Mouse (Mus musculus) ovary, postnatal 36 days (tissue): ENCODE measurements around the gene Ldlrad2.
"Not testable (repeated sequence)": the region's sequence is repeated elsewhere in the genome, so short reads cannot be mapped to it uniquely, and the experiment has no call there.

Experiments
- DNase-seq: peaks from one replicate; pipeline ENCODE4 v3.0.0; 2022; ENCODE audit warnings: low spot score, mixed read lengths

Gene Ldlrad2

DNA sequence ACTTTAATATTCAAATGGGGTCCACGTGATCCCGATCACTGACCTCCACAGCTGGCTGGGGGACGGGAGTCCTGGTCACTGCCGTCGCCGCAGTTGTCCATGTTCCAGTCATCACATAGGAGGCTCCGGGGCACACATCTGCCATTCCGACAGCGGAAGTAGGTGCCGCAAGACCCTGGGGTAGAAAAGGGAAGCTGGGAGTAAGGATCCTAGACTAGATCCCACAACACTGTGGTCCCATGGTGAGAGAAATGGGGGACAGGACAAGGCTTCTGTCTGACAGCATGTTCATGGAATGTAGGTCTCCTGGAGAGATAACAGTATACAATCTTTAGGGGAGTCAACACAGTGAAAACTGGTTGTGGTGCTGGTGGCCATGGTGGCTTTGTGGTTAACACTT lies at the start of gene Ldlrad2:
Gene Ldlrad2 (minus strand): TSS at position 101 of the 400 bp plus-strand sequence.
- DNase-seq = no peak

DNA sequence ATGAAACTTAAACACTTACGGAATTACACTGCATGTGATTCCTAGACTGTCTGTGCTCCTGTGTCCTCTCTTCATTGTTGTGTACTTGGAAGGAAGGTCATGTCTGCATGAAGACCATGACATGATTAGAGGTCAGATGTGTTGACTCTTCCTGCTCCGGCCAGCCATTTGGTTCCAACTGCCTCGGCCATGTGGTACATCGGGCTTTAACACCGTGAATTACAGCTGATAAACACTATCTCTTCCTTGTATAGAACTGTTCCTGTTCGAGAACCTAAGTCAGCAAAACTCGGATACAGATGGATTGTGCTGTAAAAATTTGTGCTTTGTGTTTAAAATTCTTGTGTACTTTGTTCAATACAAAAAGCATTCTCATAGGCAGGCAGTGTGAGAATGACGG lies 48.5 kb upstream of the Ldlrad2 start:
- no peak for DNase-seq

DNA sequence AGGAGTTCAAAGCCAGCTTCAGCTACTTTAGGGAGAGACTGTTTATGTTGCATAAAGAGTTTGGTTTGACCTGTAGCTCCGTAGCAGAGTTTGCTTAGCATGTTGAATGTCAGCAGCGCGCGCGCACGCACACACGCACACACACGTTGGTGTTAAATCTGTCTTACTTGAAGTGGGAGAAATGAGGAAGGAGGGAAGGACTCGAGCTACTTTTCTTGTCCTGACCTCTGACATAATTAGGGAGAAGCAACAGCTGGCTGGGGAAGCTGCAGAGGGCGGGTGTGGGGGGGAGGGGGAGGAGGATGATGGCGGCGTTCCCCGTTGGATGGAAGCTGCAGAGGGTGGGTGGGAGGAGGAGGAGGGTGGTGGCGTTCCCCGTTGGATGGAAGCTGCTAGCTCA lies 35.9 kb upstream of the Ldlrad2 start:
- DNase-seq = no peak

DNA sequence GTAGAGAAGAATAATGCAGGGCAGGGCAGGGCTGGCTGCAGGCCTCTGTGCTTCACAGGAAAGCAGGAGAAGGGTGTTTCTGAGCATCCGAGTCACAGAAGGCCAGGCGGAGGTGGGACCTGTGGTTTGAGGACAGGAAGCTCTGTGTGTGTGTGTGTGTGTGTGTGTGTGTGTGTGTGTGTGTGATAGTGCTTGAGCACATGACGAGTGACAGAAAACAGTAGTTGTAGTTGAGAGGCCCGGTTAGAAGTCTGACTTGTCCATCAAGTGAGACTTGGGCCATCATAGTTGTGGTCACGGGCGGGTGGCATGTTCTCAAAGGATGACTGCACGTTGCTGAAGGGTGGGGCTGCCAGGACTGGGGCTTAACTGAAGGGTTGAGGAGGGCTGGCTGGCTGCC lies 35.3 kb upstream of the Ldlrad2 start:
- no peak for DNase-seq

DNA sequence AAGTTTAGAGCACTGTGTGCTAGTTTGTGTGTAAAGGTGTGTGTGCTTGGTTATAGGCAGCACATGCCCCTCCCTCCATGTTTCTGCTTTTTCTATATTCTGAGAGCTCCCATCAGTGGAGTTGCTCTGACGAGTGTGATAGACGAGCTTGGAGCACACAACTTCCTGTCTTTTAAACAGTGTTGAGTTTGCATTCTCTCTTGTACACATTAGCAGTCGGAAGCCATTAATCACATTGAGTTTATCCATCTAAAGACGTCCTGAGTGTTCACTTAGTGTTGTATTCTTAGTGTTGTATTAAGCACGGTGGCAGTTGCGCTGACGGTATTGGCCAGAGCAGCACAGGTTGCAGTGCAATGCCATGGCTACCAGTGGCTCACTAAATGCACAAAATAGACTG lies 34.9 kb upstream of the Ldlrad2 start:
- no peak for DNase-seq

DNA sequence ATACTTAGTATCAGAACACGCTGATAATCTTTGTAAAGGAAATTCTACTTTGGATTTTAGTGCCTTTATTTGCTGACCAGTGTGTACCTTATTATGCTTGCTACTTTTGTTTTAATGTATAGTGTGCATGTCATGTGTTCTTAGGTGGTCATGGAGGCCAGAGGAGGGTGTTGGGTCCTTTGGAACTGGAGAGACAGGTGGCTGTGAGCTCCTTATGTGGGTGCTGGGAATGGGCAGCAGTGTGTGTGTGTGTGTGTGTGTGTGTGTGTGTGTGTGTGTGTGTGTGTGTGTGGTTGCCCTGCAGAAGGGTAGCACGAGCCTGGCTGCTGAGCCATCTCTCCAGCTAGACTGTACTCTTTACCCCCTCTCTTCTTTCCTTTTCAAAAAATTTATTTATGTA lies 32.7 kb upstream of the Ldlrad2 start:
- DNase-seq = no peak

DNA sequence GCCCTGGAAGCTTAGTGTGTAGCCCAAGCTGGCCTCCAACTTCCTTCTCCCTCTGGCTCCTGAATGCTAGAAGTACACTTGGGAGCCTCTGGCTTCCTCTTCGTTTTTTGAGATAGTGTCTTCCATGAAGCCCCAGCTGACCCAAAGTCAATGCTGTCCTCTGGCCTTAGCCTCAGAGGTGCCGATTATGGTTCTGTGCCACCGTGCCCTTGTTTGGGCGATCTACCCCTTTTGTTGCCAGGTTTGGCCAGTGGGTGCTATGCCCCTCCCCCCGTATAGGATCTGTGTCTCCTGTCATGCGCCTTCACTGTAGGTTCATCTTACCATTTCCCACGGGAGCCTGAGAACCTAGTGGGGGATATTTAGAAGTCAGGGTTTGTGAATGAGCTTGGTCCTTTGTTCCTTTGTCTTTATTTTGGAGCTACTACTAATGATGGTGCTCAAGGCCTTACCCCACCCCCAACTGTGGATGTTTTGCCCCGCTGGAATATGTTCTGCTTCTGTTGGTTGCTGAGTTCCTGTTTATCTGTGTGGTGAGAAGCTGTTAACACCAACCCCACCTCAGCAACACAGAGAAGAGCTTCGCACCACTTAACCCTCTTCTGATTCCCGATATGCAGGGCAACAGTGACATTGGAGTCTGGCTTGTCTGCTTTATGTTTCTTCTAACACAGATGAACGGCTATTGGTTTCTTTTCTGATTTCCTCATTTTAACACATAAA lies 29.2 kb upstream of the Ldlrad2 start:
- no peak for DNase-seq

DNA sequence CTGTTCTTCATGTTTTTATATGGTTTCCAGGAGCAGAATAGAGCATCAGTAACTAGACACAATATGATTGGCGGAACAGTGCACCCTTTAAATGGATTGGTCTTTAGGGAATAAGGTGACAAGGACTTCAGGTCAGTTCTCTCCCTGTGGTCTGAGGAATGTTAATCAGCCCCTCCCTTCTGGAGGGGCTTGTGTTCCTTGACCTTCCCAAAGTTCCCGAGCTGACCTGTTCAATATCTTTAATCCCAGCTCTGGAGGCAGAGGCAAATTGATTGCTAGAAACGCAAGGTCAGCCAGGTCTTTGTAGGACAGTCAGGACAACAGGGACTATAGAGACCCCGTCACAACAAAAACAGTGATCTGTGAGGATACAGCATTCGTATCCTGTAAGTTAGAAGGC lies 24.2 kb upstream of the Ldlrad2 start:
- DNase-seq = no peak

DNA sequence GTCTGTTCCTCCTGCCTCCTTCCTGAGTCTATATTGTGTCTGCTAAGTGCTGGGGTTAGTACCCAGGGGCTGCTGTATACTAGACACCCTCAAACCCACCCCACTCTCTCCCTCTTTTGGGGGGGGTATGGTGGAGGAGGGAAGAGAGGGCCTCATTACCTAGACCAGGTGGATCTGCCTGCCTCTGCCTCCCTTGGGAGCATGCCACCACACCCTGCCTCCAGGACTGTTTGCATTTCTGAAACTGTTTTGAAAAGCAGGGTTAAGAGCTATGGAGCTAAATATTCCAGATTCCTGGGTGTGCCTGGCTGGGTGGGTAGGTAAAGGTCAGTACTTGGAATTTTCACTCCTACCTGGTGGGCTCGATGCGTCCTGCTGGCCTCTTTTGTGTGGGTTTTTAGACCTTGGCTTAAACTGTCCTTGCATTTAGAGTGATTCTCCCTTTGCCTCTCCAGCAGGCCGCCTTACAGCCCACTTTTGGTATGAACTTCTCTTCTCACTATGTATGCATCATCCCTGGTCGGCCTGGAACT lies 22.8 kb upstream of the Ldlrad2 start:
- DNase-seq = no peak

DNA sequence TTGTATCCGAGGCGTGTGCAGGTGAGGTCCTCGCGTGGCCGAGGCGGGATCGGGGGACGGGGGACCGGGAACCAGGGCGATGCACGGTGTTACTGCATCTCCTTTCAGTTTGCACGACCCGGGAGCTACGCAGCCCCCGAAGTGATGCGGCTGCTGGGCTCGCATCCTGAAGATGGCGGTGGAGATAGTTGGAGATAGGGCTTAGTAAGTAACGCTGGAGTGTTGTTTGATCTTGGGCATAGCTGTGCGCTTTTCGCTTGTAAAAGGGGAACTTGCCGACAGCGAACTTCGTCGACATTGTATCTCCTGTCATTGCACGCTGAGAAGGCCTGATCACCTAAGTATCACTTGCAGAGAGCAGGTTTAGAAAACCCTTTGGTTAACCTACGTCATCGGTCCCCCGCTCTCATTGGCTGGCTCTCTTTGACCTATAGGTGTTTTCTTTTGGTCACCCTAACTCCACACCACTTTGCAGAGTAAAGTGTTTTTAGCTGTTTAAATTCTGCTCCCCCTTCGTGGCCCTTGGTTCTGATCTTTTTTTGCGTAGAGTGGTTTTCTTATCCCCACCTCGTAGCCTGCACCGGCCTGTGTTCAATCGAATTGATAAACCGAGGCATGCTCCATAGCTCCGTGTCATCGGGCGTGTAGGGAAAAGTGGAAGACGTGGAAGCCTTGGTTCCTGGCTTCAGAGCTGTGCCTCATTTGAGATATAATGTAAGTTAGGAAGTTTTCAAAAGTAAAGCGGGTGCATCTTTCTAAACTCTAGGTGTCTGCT lies 20.3 kb upstream of the Ldlrad2 start:
- no peak for DNase-seq

DNA sequence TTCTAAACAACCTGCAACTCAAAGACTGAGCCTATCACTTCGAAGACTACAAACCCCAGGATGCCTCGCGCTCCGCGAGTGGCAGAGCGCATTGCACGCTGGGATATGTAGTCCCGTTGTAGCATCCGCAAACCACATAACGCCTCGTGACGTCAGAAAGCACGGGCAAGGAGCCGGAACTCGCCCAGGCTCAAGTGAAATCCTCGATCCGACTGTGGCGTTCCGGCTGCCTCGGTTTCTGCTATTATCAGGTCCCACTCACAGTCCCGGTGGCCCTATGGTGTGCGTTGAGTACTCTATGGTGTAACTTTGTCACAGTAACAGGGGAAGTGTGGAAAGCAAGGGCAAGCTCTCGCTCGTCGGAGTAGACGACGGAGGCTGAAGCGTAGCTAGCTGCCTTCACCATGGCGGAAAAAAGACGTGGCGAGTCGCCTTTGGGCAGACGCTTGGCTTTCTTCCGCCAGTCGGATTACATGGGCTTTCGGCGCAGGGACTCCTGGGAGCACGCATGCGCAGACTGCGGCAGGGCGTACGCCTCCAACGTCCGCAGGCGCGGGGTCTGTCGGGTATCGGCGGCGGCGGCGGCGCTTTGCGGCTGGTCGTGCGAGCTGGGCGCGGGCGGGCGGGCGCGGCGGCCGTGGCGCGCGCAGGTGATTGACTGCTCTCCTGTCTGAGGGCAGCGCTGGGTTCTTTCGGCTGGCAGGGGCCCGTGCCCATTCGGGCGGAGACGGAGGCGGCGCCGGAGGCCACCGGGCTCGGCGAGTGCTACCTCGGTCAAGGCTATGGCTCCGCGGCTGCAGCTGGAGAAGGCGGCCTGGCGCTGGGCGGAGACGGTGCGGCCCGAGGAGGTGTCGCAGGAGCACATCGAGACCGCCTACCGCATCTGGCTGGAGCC lies 19.5 kb upstream of the Ldlrad2 start, which contains the start of gene Usp48:
Gene Usp48 (plus strand): TSS at position 155 of the 895 bp plus-strand sequence.
- peak; percentile 99 for DNase-seq

DNA sequence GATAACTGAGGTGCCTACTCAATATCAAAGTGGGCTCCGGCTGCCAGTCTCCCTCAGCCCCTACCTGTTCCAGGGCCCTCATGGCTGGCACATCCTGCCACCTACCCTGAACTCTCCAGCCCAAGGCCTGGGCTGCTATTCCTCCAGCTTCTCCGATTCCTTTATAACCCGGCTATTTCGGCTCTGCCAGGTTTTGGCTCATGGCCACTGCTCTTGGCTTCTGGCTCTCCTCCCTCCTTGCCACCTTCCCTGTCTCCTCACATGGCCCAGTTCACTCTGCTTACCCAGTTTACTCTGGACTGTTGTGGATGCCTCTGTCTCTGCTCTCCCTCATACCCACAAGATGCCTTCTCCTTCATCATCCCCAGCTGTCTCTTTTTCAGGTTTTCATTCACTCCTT lies 16.6 kb upstream of the Ldlrad2 start:
- peak; percentile 38 for DNase-seq

DNA sequence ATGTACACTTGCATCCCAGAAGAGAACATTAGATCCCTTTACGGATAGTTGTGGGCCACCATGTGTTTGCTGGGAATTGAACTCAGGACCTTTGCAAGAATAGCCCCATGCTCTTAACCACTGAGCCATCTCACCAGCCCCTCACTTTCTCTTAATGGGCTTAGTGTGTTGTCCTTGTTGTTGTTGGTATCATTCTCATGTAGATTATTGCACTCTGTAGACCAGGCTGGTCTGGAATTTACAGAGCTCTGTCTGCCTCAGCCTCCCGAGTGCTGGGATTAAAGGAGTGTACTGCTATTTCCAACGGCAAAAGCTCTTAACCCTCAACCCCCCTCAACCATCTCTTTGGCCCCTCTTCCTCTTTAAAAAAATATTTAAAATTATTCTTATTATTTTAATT lies 15.2 kb upstream of the Ldlrad2 start:
- DNase-seq = no peak

DNA sequence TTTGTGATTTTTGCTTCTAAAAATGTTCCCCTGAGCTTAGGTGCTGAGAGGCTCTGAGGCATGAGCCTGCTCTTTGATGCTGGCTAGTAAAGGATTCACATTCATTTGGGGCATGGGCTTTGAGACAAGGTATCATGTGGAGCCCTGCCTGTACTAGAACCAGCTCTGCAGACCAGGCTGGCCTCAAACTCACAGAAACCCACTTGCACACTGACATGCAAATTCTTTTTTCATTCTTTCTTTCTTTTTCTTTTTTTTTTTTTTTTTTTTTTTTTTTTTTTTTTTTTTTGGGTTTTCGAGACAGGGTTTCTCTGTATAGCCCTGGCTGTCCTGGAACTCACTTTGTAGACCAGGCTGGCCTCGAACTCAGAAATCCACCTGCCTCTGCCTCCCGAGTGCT lies 14.7 kb upstream of the Ldlrad2 start:
- DNase-seq = not testable (repeated sequence)

DNA sequence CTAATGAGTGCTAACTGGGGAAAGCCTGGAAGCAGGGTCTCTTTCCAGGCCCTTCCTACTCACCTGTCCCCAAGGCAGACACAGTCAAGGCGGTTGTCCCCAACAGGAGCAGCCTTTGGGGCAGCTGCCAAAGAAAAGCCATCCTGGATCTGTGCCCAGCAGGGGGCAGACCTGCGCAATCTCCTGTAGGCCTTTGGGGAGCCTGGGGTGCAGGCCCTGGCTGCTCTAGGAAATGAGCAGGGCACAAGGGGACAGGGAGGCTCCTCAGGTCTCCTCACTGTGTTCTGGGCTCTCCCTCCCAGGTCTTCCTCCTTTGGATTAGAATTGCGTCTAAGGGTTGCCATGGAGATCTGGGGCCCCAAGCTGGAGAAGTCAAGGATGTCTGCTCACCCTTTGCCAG lies 7.4 kb upstream of the Ldlrad2 start:
- peak; percentile 70 for DNase-seq

DNA sequence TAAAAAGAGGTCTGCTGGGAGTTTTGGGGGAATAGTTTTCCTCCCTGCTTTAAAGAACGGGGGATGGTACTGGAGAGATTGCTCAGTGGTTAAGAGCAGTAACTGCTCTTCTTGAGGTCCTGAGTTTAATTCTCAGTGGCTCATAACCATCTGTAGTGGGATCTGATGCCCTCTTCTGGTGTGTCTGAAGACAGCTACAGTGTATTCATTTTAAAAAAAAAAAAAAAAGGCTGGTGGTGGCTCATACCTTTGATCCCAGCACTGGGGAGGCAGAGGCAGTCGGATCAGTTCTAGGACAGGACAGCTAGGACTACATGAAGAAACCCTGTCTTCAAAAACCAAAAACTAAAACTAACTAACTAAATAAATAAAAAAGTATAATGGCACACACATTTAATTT lies 5.9 kb upstream of the Ldlrad2 start:
- DNase-seq = no peak

DNA sequence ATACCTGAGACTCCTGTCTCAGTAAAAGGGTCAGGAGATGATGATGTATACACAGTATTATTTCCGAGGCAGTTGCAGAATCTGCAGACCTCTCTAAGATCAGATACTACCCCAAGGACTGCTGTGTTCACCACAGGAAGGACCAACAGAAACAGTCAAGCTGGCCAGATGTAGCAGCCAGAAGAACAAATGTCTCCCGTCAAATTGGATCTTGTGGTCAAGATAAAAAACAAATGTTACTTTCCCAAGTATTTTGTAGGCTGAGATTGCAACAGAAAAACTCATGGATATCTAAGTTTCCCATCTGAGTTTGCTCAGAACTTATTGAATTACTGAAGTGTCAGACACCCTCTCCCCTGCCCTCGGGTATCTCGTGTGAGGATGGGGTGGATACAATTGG lies 5.4 kb upstream of the Ldlrad2 start:
- no peak for DNase-seq

DNA sequence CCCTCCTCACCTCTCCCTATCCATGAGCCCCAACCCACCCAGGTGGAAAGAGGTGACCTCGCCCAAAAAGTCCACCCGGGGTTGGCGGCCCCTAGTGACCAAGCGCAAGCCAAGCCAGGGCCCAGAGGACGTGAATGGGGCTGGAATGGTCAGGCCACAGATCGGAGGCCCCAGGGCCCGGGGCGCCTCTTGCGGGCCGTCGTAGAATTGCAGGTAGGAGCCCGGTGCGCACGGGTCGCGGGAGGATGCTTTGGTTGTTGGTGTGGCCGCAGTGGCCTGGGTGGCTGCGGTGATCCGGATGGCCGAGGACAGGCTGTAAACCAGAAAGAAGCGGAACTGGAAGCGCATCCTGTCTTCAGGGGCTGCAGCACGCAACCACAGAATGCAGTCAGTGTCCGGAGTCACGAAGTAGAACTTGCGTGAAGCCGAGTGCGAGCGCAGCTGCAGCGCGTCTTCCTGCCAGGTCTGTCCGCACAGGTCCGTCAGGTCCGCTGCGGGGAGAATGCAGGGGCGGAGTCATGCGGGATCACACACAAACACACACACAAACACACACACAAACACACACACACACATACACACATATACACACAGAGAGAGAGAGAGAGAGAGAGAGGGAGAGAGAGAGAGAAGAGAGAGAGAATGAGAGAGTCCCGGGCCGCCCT lies 3.9 kb upstream of the Ldlrad2 start:
- peak; percentile 65 for DNase-seq

DNA sequence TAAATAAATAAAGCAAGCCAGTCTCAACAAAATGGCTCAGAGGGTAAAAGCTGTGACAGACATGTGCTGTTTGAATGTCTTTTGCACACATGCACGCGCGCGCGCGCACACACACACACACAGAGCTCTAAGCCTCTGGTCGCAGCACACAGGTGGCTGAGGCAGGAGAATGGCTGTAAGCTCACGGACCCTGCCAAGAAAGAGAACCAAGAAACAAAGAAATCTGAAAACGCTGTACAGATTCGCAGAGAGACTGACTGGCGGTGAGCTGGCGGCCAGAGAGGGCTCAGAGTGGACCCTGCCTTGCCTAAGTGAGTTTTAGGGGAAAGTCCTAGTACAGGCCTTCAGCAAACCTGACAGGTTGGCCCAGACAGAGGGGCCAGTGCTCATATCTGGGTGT lies 3.1 kb upstream of the Ldlrad2 start:
- no peak for DNase-seq

DNA sequence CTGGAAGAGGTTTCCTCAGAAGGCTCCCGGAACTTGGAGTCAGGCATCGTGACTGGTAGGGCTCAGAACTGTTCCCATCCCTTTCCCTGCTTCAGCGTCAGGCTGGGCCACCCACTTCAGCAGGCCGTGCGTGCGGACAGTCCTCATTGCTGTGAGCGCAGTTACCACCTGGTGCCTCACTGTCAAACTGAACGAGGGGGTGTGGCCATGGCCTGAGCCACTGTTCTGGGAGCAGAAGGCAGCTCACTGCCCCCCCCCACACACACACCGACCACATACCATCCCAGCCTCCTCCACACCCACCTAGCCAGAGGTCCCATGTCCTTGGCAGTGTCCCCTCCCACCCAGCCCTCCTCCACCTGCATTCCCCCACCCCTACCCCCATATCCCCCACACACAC lies 4.5 kb downstream of the Ldlrad2 start:
- DNase-seq = no peak

DNA sequence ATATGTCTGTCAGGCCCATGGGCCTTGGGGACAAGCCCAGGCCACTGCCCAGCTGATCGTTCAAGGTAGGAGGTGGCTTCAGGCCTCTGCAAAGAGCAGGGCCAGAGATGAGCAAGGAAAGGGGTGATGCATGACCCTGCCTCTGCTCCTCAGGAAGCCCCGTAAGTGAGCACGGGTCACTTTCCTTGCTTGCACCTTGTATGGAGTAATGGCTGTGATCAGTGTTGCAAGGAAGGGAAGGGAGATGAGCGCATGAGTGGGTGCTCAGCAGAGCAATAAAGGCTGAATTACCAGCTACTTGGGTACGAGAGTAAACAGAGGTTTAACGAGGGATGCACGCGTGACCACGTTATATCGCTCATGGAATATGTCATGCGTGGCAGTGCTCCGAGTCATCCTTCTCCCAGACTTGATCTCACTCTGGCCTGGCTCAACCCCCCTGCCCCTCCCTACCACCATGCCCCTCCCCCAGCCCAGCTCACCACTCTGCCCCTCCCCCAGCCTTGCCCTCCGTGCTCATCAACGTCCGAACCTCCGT lies 17.6 kb downstream of the Ldlrad2 start:
- no peak for DNase-seq
